Mouse (Mus musculus) thymus, postnatal 36 days (tissue): Measurements from ENCODE around the gene Olfr726.

Source experiments
- DNase-seq, 2 experiments: peaks; one replicate each; pipeline ENCODE4 v3.0.0; 2022; ENCODE audit warnings: mixed read lengths in 2 of 2

The Olfr726 gene

DNA sequence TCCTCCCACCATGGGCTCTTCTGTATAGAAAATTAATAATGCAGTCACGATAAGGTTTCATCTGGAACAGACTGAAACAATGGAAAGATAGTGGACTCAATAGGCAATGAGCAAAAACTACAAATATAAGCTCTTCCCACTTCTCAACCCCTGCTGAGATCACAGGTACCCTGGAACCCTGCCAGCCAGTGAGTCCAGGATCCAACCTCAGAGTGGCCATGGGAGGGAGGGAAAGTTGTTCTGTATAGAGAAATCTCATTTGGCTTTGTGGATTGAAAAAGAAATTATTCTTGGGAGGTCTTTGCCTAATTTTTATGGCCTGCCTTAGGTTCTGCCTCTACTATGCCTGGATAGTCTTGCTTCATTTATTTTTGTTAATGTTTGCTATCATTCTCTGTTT, at the start of gene Olfr726:
Gene Olfr726 (minus strand): TSS at position 101 of the 400 bp plus-strand sequence.
- DNase-seq: no peak

DNA sequence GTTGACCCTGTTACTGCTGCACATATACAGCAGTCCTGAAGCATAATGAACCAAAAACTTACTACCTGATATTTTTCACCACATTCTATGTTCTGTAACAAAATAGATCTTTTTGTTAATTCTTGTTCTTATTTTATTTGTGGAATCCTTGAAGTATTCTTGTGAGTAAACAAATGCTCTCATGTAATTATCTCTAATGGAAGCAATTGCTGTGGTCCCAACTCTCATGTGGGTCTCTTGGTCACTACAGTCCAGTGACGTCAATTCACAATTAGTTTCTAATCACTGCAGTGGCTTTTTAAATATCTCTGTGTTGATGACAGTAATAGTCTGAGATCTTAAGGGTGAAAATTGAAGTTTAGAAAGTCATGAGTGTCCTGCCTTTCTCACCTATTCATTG, 32.1 kb upstream of the Olfr726 start, which contains the start of gene Olfr727:
Gene Olfr727 (plus strand): TSS at position 301 of the 400 bp plus-strand sequence.
- no peak for DNase-seq

DNA sequence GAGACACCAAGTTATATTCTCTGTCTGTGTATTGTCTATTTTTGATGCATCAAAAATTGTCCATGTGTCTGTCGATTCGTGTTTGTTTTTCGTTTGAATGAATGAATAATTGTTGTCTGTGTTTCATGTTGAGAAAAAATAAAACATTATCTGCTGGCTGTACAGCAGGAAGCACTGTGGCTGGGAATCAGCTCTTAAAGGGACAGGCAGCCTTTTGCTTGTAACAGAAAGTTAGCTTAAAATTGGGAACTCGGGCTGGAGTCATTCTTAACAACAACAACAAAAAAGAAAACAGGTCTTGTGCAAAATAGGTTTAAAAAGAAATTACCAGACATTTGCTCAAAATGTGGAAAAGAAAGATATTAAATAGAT, 28.0 kb downstream of the Olfr726 start:
- no peak for DNase-seq

DNA sequence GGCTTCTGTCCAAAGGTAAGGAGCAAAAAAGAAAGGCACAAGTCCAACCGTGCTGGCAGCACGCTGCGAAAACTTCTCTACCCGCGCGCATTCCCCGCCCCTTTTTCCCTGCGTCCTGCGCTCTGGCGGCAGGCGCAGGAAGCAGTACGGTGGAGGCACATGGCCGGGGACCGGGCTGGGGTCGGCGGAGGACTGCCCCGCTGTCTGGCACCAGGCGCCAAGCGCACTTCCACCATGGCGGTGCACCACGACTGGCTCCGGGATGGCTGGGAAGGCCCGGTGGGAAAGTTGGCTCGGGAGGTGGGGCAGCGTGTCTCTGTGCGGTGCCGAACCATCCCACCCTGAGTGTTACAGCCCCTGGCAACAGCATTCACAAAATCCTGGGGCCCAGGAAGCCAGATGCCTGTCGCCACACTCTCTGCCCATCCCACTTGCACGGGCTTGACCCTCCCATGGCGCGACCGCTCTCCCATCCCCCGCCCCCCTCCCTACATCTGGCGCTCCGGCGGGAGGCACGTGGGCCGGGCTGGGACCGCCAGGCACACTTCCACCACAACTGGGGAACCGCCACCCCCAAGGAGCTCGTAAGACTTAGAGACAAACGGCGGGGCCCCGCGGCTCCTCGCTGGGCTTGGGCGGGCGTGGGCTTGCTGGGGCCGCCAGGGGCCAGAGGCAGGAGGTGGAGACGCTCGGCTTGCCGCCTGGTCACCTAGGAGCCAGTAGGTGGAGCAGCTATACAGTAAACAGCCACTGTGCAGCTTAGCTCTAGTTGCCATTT, 28.6 kb downstream of the Olfr726 start:
- DNase-seq: peak; percentile 25 to 37

DNA sequence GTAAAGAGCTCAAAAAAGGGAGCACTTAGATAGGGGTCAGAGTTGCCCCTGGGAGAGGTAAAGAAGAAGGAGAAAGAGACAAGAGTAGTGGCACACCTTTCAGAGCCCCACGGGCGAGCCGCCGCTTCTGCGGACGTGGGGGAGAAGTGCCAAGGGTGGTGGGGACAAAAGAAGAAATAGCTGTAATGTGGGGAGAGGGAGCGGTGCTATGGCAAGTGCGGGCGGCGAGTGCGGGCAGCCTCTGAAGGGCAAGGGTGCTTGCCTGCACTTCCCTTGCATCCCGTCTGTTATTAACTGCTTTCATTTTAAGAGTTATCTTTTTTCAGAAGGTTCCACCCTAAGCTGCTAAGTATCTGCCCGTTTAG, 29.2 kb downstream of the Olfr726 start:
- peak; percentile 4 for DNase-seq

DNA sequence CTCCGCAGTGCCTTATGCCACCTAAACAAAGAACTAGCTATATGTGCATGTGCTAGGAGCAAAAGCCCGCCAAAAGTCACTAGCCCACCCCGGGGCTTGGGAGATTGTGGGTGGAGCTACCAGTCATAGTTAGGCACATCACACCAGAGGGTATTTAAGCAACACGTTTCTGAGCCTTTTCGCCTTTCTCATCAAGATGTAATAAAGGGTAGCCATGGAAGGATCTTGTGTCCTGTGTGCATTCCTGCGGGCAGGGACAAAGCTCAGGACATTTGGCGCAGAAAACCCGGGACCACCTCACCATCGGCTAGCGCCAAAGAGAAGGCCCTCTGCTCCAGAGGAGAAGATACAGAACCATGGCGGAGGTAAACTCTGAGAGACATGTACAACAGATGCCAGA, 29.6 kb downstream of the Olfr726 start:
- DNase-seq: peak in 1 of 2 experiments; percentile 7

DNA sequence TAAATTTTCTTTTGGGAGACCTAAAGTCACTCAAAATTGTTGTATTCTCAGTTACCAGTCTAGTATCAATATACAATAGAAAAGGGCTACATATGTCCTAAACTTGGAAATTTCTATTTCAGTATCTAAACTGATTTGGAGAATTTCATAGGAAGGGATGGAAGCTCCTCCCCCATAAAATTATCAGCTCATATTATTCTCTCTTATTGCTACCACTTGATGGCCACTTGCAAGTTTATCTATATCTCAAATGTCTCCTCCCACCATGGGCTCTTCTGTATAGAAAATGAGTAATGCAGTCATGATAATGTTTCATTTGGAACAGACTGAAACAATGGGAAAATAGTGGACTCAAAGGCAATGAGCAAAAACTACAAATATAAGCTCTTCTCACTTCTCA, 50.5 kb downstream of the Olfr726 start, which contains the start of gene Olfr725:
Gene Olfr725 (minus strand): TSS at position 101 of the 400 bp plus-strand sequence.
- no peak for DNase-seq
